Mouse (Mus musculus): ENCODE data around the gene Snapc1.

Gene Snapc1

GRCm38 (mm10) chr12:73964291-73965281 lies at the start of gene Snapc1:
Gene Snapc1 (plus strand): TSS chr12:73964481.
- peak; percentile 92 for DNase-seq (ENCODE audit: low read depth, low spot score)

DNA sequence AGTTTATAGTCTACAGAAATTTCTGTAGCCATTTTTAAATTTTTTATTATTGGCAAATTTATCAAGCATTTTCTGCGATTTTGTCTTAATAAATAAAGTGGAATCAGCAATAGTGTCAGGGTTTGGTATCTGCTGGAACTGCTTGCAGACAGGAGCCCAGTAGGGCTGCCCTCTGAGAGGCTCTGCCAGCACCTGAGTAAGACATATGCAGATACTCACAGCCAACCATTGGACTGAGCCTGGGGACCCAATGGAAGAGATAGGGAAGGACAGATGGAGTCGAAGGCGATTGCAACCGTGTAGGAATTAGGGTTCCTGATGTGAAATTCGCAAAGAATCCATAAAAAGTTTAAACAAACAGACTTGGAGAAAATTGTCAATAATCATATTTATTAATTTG lies 45.8 kb upstream of the Snapc1 start:
- no peak for DNase-seq (ENCODE audit: low read depth, low spot score)

DNA sequence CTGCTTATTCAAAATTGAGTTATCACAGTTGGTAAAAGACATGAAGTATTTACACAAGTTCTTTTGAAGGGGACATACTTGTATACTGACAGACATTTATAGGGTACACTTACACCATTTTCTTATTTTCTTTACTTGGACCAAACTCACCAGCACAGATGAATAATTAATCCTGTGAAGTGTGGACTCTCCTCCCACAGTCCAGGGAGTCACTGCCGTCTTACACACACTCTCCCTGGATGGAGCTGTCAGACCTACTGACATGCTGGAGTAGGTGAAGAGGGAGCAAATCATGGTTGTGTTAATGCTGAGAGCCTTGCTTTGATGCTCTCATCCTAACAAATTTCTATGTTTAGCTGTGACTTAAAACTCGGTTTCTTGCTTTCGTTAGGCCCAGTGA lies 34.0 kb upstream of the Snapc1 start:
- no peak for DNase-seq (ENCODE audit: low read depth, low spot score)

DNA sequence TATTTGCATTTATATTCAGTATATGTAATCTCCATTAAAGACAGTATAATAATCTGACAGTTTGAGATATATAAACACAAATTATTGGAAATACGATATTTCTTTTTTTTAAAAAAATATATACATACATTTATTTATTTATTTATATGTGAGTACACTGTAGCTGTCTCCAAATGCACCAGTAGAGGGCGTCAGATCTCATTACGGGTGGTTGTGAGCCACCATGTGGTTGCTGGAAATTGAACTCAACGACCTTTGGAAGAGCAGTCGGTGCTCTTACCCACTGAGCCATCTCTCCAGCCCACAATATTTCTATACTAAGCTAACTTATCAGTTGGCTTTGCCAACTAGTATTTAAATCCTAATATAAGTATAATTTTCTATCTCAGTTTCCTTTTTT lies 33.0 kb upstream of the Snapc1 start:
- no peak for DNase-seq (ENCODE audit: low read depth, low spot score)

DNA sequence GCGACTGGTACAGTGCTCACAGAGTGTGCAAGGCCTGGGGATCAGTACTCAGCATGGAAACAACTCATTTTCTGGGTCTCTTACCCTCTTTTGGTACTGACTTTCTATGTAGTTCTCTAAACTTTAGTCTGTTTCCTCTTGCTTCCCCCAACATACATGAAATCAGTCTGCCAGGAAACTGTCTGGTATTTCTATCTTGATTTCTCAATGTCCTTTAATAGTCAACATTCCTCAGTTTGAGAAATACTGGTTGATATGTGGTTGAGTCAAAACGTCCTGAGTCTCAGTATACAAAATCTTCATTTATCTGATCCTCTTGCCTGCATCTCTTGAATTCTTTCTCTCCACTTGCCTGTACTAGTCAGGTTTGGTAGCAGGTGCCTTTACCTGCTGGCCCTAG lies 29.8 kb upstream of the Snapc1 start:
- no peak for DNase-seq (ENCODE audit: low read depth, low spot score)

DNA sequence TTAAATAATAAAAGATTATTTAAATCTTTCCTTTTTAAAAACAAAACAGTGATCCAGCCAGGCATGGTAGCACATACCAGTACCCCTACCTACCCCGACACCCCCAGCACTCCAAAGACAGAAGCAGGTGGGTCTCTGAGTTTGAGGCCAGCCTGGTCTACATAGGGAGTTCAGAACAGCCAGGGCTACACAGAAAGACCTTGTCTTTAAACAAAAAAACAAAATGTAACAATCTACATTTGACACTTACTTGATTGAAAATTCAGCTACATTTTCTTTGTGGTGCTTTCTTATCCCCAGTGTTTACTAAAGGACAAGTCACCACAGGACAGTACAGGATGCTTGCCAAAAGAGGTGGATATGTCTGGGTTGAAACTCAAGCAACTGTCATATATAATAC lies 26.9 kb upstream of the Snapc1 start, which contains the start of gene Gm49321:
Gm49321 (plus strand) TSS at position 301 of the 400 bp plus-strand sequence.
- no peak for DNase-seq (ENCODE audit: low read depth, low spot score)

- no peak for DNase-seq (ENCODE audit: low read depth, low spot score)
These were observed 24.7 kb upstream of the Snapc1 start for GRCm38 (mm10) chr12:73939542-73939941.

DNA sequence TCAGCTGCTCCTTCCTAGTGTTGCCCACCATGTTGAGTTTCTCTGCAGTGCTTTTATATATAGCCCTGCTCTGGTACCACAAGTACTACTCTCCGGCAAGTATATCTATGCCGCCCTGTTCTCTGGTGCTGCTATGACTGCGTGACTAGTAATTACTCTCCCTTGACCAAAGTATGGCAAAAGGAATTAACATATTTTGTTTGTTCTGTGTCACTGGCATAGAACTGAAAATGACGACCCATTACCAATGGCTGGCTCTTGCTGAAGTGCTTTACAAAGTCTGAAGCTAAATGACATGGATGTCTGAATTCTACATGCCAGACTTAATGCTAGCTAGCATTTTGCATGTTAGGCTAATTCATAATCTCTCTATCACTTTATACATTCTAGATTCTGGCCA lies 15.9 kb upstream of the Snapc1 start:
- no peak for DNase-seq (ENCODE audit: low read depth, low spot score)

DNA sequence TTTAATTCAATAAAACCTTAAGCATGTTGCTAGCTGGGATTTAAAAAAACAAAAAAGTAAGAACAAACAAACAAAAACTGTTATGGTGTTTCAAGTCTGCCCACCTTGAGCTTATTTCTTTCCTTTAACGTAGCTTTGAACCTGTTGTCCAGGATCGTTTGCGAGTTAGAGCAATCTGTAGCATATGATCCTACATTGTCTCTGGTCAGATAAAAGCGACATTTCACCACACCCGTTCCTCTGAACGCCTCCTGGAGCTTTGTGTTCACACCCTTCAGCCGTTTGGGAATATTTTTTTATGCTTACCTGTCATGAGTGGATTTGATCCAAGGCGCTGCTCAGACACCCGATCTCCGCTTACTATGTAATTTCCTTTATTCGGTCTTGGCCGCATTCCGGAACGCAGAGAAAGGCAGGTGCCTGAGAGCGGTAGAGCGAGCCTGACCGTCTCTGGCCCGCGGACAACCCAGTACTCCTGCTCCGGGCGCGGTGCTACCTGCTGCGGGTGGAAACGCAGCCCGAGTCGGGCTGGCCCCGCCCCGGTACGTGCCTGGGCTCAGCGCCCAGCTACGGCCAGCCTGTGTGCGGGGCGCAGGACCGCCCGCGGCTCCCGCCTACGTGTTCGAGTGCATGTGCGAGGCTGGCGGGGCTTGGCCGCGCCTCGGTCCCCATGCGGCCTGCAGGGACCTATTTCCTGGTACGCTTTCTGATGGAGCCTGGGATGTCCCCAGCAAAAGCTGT lies 14.8 kb upstream of the Snapc1 start:
- no peak for DNase-seq (ENCODE audit: low read depth, low spot score)

- no peak for DNase-seq (ENCODE audit: low read depth, low spot score)
These were observed 11.4 kb upstream of the Snapc1 start for GRCm38 (mm10) chr12:73952879-73953278.

GRCm38 (mm10) chr12:73953420-73954186 lies 10.7 kb upstream of the Snapc1 start:
- DNase-seq (ENCODE audit: low read depth, low spot score) = no peak

GRCm38 (mm10) chr12:73954785-73955184 lies 9.5 kb upstream of the Snapc1 start:
- no peak for DNase-seq (ENCODE audit: low read depth, low spot score)

- DNase-seq (ENCODE audit: low read depth, low spot score) = no peak
These were observed 6.6 kb upstream of the Snapc1 start for GRCm38 (mm10) chr12:73957676-73958075.

GRCm38 (mm10) chr12:73958830-73959229 lies 5.5 kb upstream of the Snapc1 start:
- no peak for DNase-seq (ENCODE audit: low read depth, low spot score)

DNA sequence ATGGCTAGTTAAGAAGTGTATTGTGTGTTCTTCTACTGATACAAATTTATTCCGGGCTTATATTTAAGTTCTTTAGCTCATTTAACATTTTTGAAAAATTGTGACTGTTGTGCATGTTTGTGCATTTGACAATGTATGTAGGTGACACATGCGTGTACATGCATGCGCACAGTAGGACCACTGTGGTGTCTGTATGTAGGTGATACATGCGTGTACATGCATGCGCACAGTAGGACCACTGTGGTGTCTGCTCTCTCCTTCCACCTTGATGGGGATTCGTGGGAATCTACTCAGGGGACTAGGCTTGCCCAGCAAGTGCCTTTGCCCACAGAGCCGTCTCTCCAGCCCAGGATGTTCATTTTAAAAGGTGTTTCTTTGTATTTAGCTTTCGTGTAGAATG lies 4.9 kb downstream of the Snapc1 start:
- DNase-seq (ENCODE audit: low read depth, low spot score) = no peak

GRCm38 (mm10) chr12:73974584-73974983 lies 10.3 kb downstream of the Snapc1 start:
- DNase-seq (ENCODE audit: low read depth, low spot score) = no peak

DNA sequence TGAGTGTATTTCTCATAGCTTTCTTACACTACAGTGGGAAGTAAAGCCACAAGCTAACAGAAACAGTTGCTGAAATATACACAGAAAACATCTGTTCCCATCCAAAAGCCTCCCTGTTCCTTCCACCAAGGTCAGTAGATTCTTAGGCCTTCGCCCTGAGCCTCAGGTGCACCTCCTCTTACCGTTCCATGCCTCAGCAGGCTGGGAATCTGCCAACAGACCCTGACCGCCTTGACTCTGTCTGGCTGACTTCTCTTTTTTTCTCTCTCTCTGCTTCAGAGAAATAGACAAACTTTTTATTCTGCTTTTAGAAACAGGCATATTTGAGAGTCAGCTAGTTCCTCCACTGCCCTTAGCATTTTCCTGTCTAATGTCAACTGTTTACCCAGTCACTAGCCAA lies 13.9 kb downstream of the Snapc1 start:
- no peak for DNase-seq (ENCODE audit: low read depth, low spot score)

GRCm38 (mm10) chr12:73979667-73980066 lies 15.4 kb downstream of the Snapc1 start:
- DNase-seq (ENCODE audit: low read depth, low spot score) = no peak

DNA sequence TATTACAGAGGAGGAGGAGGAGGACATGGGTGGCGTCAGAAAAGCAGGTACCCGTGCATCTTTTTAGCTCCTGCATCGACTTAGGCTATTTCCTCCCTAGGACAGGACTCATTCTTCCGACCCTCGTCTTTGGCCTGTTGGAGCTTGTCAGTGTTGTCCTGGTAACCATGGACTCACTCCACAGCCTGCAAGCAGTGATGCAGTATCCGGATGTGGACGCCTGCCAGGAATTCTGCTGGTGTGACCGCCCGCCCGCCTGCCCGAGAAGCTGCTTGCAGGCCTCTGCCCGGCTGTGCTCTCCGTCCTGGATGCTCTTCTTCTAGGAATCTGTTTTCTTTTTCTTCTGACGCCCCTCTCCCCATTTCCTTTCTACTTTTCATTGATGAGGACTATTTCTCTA lies 18.3 kb downstream of the Snapc1 start:
- DNase-seq (ENCODE audit: low read depth, low spot score) = no peak

DNA sequence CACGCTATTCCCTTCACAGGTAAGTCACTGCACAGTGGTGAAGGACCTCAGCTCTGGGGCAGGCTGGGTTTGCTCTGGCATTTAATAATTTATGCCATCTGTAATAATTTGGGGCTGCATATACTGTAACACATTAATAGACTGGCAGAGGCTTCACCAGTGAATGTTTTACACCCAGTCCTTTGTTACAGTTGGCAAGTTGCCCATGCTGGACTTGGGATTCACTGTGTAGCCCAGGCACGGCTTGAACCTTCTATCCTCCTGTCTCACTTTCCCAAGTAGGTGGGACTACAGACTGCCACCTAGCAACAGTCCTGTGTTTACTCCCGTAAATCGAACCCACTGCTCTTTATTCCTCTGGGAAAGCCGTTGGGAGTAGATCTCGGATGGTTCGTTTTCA lies 22.0 kb downstream of the Snapc1 start:
- no peak for DNase-seq (ENCODE audit: low read depth, low spot score)

DNA sequence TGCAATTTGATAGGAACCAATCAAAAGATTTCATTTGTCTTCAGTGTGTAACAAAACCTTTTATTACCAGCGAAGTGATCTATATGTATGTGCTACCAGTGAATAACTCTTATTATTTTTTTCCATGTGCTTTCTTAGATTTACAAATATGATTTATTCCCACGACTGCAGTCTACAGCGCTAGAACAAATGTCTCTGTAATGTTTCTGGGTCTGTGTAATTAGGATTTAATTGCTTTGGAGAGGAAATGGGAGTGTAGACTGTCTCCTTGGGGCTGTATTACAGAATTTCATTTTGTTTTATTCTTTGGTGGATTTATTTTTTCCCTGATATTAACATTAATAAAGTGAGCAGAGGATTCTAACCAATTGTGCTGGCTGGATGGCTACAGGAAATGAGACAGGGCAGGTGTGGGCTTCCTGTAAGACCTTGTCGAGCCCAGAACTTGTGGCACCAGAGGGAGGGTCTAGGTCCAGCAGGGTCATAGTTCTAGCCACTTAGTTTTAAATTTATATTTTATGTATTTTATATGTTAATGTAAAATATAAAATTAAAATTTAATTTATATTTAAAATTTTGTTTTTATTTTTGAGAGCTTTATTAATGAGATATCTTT lies 24.2 kb downstream of the Snapc1 start:
- DNase-seq (ENCODE audit: low read depth, low spot score) = no peak
